Mouse (Mus musculus): Measurements from ENCODE around the gene F5.

GRCm38 (mm10) chr1:164173145-164173544 lies 21.5 kb downstream of the F5 start:
- TF ChIP-seq CTCF (IDR thresholded peaks at IDR 0.05; ENCODE audit: extremely low read depth, insufficient read depth, insufficient read length, insufficient replicate concordance) = no peak
- no peak for TF ChIP-seq POLR2A (IDR thresholded peaks at IDR 0.05; ENCODE audit: low read depth, low read length)
